Mouse (Mus musculus): ENCODE results near the gene Gm45234. TPM values are rescaled to one million over a fixed set of nuclear protein-coding genes. Genes with fewer than 3 reads are reported as not detected.

Gm45234 gene
- polyA plus RNA-seq, 1 experiment from 2014 or later, result not detected

DNA sequence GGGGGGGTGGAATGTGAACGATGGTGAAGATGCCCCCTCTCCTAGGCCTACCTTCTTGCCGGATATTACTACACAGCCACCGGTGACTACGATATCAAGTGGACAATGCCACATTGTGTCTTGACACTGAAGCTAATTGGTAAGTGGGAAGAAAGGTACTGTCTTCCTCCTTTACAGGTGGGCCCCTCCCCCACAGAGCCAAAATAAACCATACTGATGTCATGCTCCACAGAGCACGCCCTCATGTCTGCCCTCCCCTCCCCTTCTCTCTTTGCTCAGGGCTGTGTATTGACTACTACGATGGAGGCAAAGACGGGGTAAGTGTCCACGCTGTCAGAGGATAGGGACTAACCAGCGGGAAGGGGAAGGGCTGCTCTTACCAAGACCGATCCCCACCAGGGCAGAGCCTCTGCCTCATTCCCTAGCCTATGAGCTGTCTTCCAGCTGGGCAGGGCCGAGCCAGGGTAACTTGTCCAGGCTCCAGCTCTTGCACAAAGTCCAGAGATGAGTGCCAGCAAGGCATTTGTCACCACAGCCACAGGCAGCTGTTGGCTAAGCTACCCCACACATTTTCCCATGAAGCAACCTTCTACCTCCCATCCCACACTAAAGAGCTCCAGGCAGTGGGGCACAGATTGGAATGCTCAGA lies 55.7 kb downstream of the Gm45234 start:
- no peak overlapping the region for H3K4me3 ChIP-seq
- 0 out of 2 replicates have a peak overlapping the region, but pooled peaks have one; percentile 25 for H3K9ac ChIP-seq
- H3K4me2 ChIP-seq (replicated peaks), result no peak overlapping the region
- peak; percentile 16; the same call in 1 of the 2 replicates for ATAC-seq (ENCODE audit: low FRiP score, low read depth)
- H3K27me3 ChIP-seq, result no peaks in the 10 kb centered on the region
- no peak overlapping the region for H3K27ac ChIP-seq
- peaks cover 74% of the 10 kb centered on the region for H3K36me3 ChIP-seq
- H3K9me3 ChIP-seq, result no peaks in the 10 kb centered on the region
- WGBS, result 85% methylated on average over 11 of the region's 11 CpGs
- H3K4me1 ChIP-seq, result no peaks in the 10 kb centered on the region

DNA sequence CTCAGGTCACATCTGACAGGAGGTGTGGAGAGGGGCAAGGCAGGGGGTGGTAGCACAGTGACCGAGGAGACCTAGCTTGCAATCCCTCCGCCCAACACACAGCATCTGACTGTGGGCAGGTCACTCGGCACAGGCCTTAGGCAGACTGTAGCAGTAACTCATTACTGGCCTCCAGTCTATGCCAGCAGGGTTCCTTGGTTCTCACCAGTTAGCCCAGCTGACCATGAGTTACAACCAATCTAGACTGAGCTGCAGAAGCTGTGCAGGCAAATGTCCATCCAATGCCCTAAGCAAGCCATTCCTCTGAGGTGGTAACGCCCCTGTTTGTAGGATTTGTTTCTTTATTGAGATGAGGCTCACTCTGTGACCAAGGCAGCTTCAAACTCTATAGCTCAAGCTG lies 56.5 kb downstream of the Gm45234 start:
- no peak for ATAC-seq (ENCODE audit: low FRiP score, low read depth)
- H3K9ac ChIP-seq, result no peak overlapping the region
- no peaks in the 10 kb centered on the region for H3K27me3 ChIP-seq
- no peak overlapping the region for H3K4me2 ChIP-seq (replicated peaks)
- no peak overlapping the region for H3K4me3 ChIP-seq
- H3K36me3 ChIP-seq, result peaks cover 67% of the 10 kb centered on the region
- WGBS, result 80% methylated on average over 4 of the region's 4 CpGs
- H3K9me3 ChIP-seq, result no peaks in the 10 kb centered on the region
- H3K4me1 ChIP-seq, result peaks cover 4% of the 10 kb centered on the region; the same call in 1 of the 2 replicates
- no peak overlapping the region for H3K27ac ChIP-seq

DNA sequence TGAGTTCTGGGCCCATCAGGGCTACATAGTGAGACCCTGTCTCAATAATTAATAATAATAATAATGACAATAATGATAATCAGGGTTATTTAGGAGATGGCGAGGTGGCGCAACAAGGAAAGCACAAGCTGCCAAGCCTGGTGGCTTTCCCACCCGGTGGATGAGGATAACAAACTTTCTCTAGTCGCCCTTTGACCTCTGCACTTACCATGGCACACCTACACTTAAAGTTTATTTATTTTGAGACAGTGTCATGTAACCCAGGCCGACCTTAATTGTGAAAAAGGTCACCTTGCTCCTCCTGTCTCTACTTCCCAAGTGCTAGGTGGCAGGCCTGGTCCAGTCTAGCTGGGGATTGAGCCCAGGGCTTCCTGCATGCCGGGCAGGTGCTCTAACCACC lies 57.1 kb downstream of the Gm45234 start:
- Histone ChIP-seq H3K36me3 (peaks cover 61% of the 10 kb centered on the region), H3K4me2 (replicated peaks) (no peak overlapping the region)

DNA sequence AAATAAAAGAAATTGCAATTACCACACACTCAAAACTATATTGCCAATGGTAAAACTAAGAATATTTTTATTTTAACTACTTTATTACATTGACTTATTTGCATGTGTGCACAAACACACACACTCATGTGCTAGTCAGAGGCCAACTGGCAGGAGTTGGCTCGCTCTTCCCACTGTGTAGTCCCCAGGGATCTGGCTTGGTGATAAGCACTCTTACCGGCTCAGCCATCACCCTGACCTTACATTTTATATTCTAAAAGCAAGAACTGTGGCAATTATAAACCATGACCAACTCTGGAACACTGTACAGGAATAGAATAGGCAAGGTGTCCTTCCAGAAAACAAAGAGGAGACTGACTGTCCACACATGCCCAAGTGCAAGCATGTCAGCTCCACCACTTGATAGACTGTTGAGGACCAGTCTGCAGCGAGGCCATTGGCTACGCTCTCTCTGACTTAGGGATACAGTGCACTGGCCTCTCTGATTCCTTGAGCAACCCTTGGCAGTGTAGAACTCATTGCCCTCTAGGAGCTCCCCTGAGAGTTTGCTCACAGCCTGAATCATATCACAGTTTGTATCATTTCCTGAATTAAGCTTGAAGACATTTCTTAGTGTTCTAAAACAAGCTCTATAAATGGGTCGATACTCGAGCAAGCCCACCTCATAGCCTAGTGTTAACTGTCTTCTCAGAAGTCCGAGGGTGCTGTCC lies 59.2 kb downstream of the Gm45234 start:
- H3K27me3 ChIP-seq, result no peaks in the 10 kb centered on the region
- H3K27ac ChIP-seq, result no peak overlapping the region
- H3K36me3 ChIP-seq, result peaks cover 39% of the 10 kb centered on the region
- WGBS, result 88% methylated on average over 7 of the region's 7 CpGs
- no peak for ATAC-seq (ENCODE audit: low FRiP score, low read depth)
- no peak overlapping the region for H3K9ac ChIP-seq
- H3K4me1 ChIP-seq, result peaks cover 16% of the 10 kb centered on the region; the same call in 1 of the 2 replicates
- H3K4me2 ChIP-seq (replicated peaks), result no peak overlapping the region
- no peak overlapping the region for H3K4me3 ChIP-seq
- H3K9me3 ChIP-seq, result no peaks in the 10 kb centered on the region

More for the DNA sequence above, 57.1 kb downstream of the Gm45234 start:
- WGBS, result 81% methylated on average over 6 of the region's 6 CpGs
- H3K4me1 ChIP-seq, result peaks cover 9% of the 10 kb centered on the region; the same call in 1 of the 2 replicates
- no peak overlapping the region for H3K4me3 ChIP-seq
- H3K27me3 ChIP-seq, result no peaks in the 10 kb centered on the region
- no peak for ATAC-seq (ENCODE audit: low FRiP score, low read depth)
- H3K9ac ChIP-seq, result no peak overlapping the region
- H3K9me3 ChIP-seq, result no peaks in the 10 kb centered on the region
- no peak overlapping the region for H3K27ac ChIP-seq

DNA sequence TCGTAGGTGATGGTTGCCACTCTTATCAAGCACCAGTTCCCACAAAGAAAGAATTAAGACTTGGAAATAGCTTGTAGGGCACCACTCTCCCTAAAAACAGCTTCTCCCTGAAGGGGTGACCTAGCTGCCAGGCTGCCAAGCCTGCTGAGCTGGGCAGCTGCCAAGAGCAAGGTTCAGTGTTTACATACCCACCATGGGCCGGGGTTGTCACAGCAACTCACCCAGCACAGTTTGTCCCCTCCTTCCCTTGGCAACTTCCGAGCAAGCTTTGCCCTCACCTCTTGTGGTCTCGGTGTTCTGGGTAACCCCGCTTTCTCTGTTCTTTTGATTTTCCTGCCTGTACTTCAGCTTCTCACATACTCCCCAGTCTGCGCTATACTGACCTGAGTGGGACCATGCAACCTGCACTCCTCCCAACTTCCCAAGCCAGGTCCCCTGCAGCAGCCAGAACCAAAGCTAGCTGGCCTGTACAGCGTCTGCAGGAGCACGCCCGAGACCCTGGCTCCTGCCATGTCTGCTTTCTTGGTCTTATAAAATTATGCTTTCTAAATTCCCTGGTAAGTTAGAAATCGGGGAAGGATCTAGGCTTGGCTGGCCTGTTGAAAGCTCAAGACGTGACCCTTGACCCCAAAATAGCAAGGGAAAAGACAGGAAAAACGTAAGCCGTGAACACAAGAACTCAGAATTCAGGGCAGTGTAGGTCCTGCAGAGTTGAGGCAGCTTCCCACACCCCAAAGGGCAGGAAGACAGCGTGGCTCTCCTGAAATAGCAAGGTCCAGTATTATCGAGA lies 61.5 kb downstream of the Gm45234 start:
- no peak overlapping the region for H3K27ac ChIP-seq
- no peak overlapping the region for H3K9ac ChIP-seq
- H3K4me1 ChIP-seq, result peaks cover 16% of the 10 kb centered on the region; the same call in 1 of the 2 replicates
- H3K4me2 ChIP-seq (replicated peaks), result no peak overlapping the region
- peaks cover 17% of the 10 kb centered on the region for H3K36me3 ChIP-seq
- no peak for ATAC-seq (ENCODE audit: low FRiP score, low read depth)
- WGBS, result 78% methylated on average over 15 of the region's 15 CpGs
- H3K4me3 ChIP-seq, result no peak overlapping the region
- no peaks in the 10 kb centered on the region for H3K9me3 ChIP-seq
- no peaks in the 10 kb centered on the region for H3K27me3 ChIP-seq

DNA sequence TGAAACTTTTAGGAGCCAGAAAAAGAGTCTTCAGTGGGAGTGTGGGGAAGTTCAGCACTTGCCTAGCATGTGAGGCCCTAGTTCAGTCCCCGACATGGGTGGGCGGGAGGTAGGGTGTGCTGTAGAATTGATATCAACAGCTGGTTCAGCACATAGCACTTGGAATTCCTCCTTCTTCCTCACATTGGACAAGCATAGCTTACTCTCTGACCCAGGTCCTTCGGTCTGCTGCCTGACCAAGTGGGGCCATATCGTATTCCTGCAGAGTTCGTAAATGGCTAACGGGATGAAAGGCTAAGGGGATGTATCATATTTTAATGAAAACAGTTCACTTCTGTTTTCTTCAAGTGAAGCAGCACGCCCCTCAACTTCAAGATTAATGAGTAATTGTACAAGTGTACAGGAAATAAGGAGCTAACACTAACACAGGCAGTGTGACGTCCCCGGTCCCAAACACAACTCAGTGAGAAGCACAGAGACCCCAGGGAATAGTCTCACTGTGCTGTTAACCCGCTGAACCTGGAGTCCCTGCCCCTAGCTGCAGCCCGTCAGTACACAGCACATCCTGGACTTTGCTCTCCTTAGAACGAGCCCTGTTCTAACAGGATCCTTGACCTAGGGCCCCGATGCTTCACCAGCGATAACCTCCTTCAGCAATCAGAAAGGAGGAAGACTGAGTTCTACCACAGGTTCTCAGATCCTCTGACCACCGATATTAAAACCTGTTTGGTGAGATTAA lies 62.4 kb downstream of the Gm45234 start:
- Histone ChIP-seq H3K4me3 (no peak overlapping the region), H3K36me3 (peaks cover 10% of the 10 kb centered on the region; the same call in 1 of the 2 replicates), H3K9me3 (no peaks in the 10 kb centered on the region), H3K4me1 (peaks cover 16% of the 10 kb centered on the region; the same call in 1 of the 2 replicates), H3K27ac (no peak overlapping the region), H3K4me2 (replicated peaks) (no peak overlapping the region), H3K9ac (no peak overlapping the region), H3K27me3 (no peaks in the 10 kb centered on the region)
- peak; percentile 68 for ATAC-seq (ENCODE audit: low FRiP score, low read depth)
- 62% methylated on average over 15 of the region's 15 CpGs for WGBS

DNA sequence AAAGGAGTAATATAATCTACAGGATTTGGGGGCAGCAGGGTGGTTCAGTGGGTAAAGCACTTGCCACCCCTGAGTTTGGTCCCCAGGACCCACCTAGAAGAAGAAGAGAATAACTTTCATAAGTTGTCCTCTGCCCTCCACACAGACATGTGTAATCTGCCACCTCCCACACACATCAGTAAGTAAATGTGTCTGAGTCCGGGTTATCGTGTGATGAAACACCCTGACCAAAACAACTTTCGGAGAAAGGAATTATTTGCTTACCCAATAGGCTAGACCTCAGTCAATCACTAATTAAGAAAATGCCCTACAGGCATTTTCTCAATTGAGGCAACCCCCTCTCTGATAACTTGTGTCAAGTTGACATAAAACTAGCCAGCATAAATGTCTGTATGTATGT lies 65.3 kb downstream of the Gm45234 start:
- Histone ChIP-seq H3K4me2 (replicated peaks) (no peak overlapping the region), H3K4me3 (no peak overlapping the region), H3K9ac (no peak overlapping the region), H3K27ac (no peak overlapping the region), H3K4me1 (peaks cover 16% of the 10 kb centered on the region; the same call in 1 of the 2 replicates), H3K9me3 (no peaks in the 10 kb centered on the region), H3K27me3 (no peaks in the 10 kb centered on the region), H3K36me3 (0 out of 2 replicates have a peak, but pooled peaks cover under 1% of the 10 kb centered on the region)
- WGBS, result 88% methylated on average over 3 of the region's 3 CpGs
- ATAC-seq (ENCODE audit: low FRiP score, low read depth), result no peak

MicroRNA genes within 50 kb of the gene (microRNA counts, 519-probe panel; counts per million panel counts)
- microRNA mmu-miR-141, result 2,562 counts per million, percentile 37 among the panel's probes with 10 or more counts
- microRNA mmu-miR-200c, result 3,414 counts per million, percentile 60 among the panel's probes with 10 or more counts

Small RNA genes lying within 50 kb of the gene (microRNA-seq; reads per million reads assigned to microRNA genes)
- gene Mir141, result 263 reads per million, percentile 64 among the genes with 10 or more reads in this experiment
- 1,690 reads per million, percentile 80 among the genes with 10 or more reads in this experiment for gene Mir200c

Other genes starting within 250 kb of the Gm45234 start
- gene C1ra, start 243.6 kb downstream of the Gm45234 start, polyA plus RNA-seq (2015; fragmentation: Nextera tagmentation; extraction: Ambion mirVana), result 0.80 and 1.3 TPM in 2 replicates
- 1.8 and 1.9 TPM in 2 replicates for gene C1s1, start 213.7 kb downstream of the Gm45234 start, polyA plus RNA-seq (2015; fragmentation: Nextera tagmentation; extraction: Ambion mirVana)
- not detected in 2 replicates for gene C1rb, start 185.7 kb downstream of the Gm45234 start, polyA plus RNA-seq (2015; fragmentation: Nextera tagmentation; extraction: Ambion mirVana)
- gene C1s2, start 119.9 kb downstream of the Gm45234 start, polyA plus RNA-seq (2015; fragmentation: Nextera tagmentation; extraction: Ambion mirVana), result 0.24 TPM in 1 of 2 replicates, not detected in the other
- gene Lpcat3, start 93.0 kb downstream of the Gm45234 start, polyA plus RNA-seq (2015; fragmentation: Nextera tagmentation; extraction: Ambion mirVana), result 56.4 and 57.0 TPM in 2 replicates
- gene Emg1, start 43.8 kb downstream of the Gm45234 start, polyA plus RNA-seq (2015; fragmentation: Nextera tagmentation; extraction: Ambion mirVana), result 190 and 201 TPM in 2 replicates
- gene Phb2, start 43.7 kb downstream of the Gm45234 start, polyA plus RNA-seq (2015; fragmentation: Nextera tagmentation; extraction: Ambion mirVana), result 324 and 325 TPM in 2 replicates
- gene Ptpn6, start 17.3 kb downstream of the Gm45234 start, polyA plus RNA-seq (2015; fragmentation: Nextera tagmentation; extraction: Ambion mirVana), result 9.0 and 10.9 TPM in 2 replicates
- gene Grcc10, start 14.6 kb downstream of the Gm45234 start, polyA plus RNA-seq (2015; fragmentation: Nextera tagmentation; extraction: Ambion mirVana), result 480 and 513 TPM in 2 replicates
- 19.6 and 20.0 TPM in 2 replicates for gene Atn1, start 503 bp upstream of the Gm45234 start, polyA plus RNA-seq (2015; fragmentation: Nextera tagmentation; extraction: Ambion mirVana)
- 7.2 and 7.7 TPM in 2 replicates for gene Eno2, start 13.7 kb upstream of the Gm45234 start, polyA plus RNA-seq (2015; fragmentation: Nextera tagmentation; extraction: Ambion mirVana)
- gene Lrrc23, start 23.7 kb upstream of the Gm45234 start, polyA plus RNA-seq (2015; fragmentation: Nextera tagmentation; extraction: Ambion mirVana), result 0.59 and 0.86 TPM in 2 replicates
- 10.4 and 12.3 TPM in 2 replicates for gene Spsb2, start 52.6 kb upstream of the Gm45234 start, polyA plus RNA-seq (2015; fragmentation: Nextera tagmentation; extraction: Ambion mirVana)
- 782 and 803 TPM in 2 replicates for gene Tpi1, start 58.3 kb upstream of the Gm45234 start, polyA plus RNA-seq (2015; fragmentation: Nextera tagmentation; extraction: Ambion mirVana)
- gene Usp5, start 73.5 kb upstream of the Gm45234 start, polyA plus RNA-seq (2015; fragmentation: Nextera tagmentation; extraction: Ambion mirVana), result 165 and 177 TPM in 2 replicates
- 166 and 172 TPM in 2 replicates for gene Cdca3, start 73.5 kb upstream of the Gm45234 start, polyA plus RNA-seq (2015; fragmentation: Nextera tagmentation; extraction: Ambion mirVana)
- 1.0 and 1.3 TPM in 2 replicates for gene Gnb3, start 84.3 kb upstream of the Gm45234 start, polyA plus RNA-seq (2015; fragmentation: Nextera tagmentation; extraction: Ambion mirVana)
- 60.4 and 61.2 TPM in 2 replicates for gene P3h3, start 101.7 kb upstream of the Gm45234 start, polyA plus RNA-seq (2015; fragmentation: Nextera tagmentation; extraction: Ambion mirVana)
- 2.9 and 3.5 TPM in 2 replicates for gene Gpr162, start 108.0 kb upstream of the Gm45234 start, polyA plus RNA-seq (2015; fragmentation: Nextera tagmentation; extraction: Ambion mirVana)
- 0.04 and 0.15 TPM in 2 replicates for gene Cd4, start 132.2 kb upstream of the Gm45234 start, polyA plus RNA-seq (2015; fragmentation: Nextera tagmentation; extraction: Ambion mirVana)
- 1.7 and 3.1 TPM in 2 replicates for gene Lag3, start 155.7 kb upstream of the Gm45234 start, polyA plus RNA-seq (2015; fragmentation: Nextera tagmentation; extraction: Ambion mirVana)
- gene Ptms, start 164.1 kb upstream of the Gm45234 start, polyA plus RNA-seq (2015; fragmentation: Nextera tagmentation; extraction: Ambion mirVana), result 303 and 321 TPM in 2 replicates
- gene Mlf2, start 175.4 kb upstream of the Gm45234 start, polyA plus RNA-seq (2015; fragmentation: Nextera tagmentation; extraction: Ambion mirVana), result 354 and 355 TPM in 2 replicates
- gene Cops7a, start 209.5 kb upstream of the Gm45234 start, polyA plus RNA-seq (2015; fragmentation: Nextera tagmentation; extraction: Ambion mirVana), result 128 and 133 TPM in 2 replicates
- gene Pianp, start 240.7 kb upstream of the Gm45234 start, polyA plus RNA-seq (2015; fragmentation: Nextera tagmentation; extraction: Ambion mirVana), result 15.7 and 19.0 TPM in 2 replicates